Mouse (Mus musculus) thymus, postnatal 4 days (tissue): ENCODE data around the gene Cdc42bpg.
"Not testable (repeated sequence)": the region's sequence is repeated elsewhere in the genome, so short reads cannot be mapped to it uniquely, and the experiment has no call there.

Experiments used
- DNase-seq: peaks from one replicate; pipeline ENCODE4 v3.0.0; 2021

The Cdc42bpg gene

GRCm38 (mm10) chr19:6277661-6278438, 28.4 kb upstream of the Cdc42bpg start:
- no peak for DNase-seq

DNA sequence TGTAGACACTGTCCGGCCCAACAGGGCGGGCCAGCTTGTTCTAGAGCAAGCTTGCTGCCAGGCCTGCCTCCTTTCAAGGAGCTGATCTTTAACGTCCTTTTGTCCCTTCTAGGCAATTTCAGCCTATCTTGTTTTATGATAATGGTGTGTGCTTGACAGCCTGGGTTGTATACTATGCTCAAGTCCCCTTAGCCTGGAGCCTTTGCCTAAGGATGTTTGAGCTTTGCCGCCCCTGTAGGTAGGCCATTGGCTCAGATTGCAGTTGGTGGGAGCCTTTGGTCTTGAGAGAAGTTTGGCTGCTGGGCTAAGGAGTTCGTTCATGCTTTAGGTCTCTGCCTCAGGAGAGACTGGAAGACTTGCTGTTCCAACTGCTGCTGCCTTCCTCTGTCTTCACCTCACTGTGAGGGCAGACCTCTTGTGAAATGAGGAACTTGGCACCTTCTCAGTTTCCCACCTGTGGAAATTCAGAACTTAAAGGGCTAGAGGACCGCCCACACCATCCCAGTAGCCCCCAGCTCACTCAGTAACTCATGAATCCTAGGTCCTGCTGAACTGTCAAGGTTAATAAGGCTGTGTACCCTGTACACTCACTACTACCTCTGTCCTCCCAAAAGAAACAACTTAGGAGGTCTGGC, 27.7 kb upstream of the Cdc42bpg start:
- no peak for DNase-seq

GRCm38 (mm10) chr19:6279481-6280144, 26.6 kb upstream of the Cdc42bpg start:
- DNase-seq = no peak

DNA sequence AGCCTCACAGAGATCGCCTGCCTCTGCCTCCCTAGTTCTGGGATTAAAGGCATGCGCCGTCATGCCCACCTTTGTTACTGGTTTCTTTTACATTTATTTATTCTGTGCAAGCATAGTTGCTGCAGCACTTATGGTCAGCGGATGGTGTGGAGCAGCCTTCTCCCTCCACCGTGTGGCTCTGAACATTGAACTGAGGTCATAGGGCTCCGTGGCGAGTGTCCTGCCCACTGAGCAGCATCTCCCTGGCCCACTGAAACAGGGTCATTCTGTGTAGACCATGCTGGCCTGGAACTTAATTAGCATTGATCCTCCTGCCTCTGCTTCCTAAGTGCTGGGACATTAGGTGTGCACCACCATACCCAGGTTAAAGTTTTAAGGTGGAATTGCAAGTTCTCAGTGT, 25.7 kb upstream of the Cdc42bpg start:
- DNase-seq = no peak

DNA sequence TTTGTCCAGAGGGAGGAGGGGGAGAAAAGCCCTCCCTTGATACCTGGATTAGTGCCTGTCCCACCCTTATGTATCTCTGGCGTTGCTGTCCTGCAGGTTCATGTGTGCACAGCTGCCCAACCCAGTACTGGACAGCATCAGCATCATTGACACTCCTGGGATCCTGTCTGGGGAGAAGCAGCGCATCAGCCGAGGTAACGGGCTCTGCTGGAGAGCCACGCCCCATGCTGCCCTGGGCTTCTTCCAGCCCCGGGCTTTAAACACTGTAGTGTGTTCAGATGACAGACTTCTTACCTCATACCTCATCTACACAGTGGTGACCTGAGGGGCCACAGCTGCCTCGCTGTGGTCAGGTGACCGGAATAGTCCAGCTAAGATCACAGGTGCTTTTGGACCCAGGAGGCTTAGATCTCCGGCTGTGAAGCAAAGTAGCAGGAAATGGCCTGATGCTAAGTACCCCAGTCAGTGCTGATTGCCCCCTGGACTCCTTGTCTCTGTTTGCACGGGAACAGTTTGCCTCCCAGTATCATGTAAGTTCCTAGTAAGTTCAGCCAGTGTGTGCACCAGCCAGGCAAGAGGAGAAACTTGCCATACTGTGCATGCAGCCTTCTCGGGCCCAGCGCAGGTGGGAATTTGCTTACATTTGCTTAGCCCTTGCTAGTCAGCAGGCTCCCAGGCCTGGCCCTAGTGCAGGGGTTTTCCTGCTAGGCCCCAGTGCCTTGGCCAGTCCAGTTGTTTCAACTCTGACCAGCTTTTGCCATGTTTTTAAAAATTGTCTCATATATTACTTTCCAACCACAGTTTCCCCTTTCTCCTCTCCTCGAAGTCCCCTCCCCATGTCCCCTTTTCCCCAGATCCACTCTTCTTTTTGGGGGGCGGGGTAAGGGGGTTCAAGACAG, 24.9 kb upstream of the Cdc42bpg start:
- DNase-seq = no peak

DNA sequence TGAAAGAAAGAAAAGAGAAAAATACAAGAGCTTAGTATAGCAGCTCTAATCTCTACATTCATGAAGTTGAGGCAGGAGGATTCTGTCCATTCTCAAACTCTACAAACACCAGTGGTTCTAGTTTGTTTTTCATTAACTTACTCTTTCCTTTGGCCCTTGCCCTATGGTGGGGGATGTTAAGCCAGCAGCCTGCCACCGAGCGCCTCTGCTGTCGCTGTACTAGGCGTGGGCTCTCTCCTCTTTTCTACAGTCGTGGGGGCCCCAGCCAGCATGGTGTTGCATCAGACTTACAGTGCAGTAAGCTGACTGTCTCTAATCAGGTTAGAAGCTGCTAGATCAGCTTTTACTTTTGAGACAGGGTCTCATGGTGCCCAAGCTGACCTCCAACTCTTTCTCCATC, 23.3 kb upstream of the Cdc42bpg start:
- no peak for DNase-seq

DNA sequence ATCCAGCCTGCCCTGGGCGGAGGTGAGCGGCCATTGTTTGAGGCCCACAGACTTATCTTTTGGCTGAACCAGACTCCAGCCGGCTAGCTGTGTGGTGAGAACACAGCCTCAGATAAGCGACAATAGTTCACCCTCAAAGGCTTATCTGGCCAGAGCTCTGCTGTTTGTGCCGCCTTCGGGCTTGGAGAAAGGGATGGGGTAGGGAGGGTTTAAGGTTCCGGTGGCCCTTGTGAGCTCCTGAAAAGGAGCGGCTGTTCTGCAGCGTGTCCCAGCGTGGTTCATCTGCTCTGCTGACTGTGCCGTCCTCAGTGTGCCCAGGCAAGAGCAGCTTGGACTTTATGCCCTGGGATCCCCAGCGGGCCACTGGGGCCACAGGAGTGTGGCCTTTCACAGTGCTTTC, 21.8 kb upstream of the Cdc42bpg start:
- no peak for DNase-seq

GRCm38 (mm10) chr19:6285226-6285625, 21.0 kb upstream of the Cdc42bpg start:
- DNase-seq = no peak

- DNase-seq = no peak
Measured at GRCm38 (mm10) chr19:6285632-6286433, 20.4 kb upstream of the Cdc42bpg start.

DNA sequence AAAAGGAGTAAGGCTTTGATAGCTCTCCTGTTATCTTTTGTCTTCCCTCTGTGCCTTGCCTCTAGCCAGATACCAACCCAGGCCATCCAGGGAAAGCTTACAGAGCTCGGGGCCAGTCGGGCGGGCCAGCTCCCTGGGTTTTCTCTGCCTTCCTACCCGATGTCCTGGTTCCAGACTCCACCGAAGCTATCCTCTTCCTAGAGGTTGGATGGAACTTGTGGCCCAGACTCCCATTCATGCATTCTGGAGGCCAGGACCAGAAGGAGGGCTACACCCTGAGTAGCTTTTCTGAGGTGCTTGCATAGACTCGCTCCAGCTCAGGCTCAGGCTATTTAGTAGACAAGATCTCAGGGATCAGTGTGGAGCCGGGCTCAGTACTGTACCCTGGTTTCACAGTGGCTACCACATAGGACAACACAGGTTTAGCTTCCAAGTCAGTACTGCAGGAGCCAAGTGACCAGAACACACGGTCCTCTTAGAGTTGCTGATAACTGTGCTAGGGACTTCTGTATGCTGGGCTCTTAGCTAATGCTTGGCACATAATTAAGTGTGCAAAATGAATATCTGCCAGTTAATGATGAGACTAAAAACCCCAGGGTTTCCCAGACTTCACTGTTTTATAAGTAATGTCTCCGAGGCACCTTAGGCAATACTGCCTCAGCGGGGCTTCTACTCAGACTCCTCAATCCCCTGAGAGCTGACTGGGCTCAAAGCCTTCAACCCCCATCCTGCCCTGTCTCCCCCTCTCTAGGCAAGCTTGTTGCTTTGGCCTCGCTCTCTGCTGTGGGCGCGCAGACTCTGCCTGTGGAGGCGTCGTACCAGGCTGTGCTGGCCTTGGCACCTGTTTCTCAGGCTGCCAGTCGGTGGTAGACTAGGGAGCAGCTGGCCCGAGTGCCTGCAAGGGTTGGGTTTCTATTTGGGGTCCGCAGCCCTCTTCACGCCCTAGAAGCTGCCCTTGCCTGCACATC, 19.5 kb upstream of the Cdc42bpg start:
- peak; percentile 37 for DNase-seq

DNA sequence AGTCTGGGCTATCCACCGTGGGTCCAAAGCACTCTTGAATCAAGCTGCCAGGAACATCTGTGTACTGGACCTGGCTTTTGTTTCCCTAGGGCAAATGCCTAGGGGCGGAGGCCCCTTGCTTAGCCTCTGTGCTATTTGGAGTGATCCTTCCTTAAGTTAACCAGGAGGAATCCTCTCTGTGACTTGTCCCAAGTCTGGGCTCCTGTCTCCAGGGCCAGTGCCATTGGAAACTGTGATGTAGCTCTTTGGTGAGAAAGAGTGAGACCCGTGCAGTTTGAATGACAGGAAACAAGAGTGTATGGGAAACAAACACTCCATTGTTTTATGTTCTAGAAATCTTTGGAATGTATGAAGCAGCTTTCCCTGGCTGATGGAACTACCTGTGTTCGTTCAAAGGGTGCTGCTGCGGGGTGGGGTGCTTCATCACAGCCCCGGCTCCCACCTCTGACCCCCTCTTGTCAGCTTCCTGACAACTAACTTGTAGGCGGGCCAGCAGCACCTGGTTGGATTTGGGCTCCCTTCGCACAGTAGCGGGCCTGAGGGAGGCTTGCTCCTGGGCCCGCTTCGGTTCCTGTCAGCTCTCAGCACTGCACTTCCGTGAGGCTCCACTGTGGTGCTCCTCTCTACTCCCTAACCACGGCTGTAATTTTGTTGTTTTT, 17.9 kb upstream of the Cdc42bpg start:
- no peak for DNase-seq

DNA sequence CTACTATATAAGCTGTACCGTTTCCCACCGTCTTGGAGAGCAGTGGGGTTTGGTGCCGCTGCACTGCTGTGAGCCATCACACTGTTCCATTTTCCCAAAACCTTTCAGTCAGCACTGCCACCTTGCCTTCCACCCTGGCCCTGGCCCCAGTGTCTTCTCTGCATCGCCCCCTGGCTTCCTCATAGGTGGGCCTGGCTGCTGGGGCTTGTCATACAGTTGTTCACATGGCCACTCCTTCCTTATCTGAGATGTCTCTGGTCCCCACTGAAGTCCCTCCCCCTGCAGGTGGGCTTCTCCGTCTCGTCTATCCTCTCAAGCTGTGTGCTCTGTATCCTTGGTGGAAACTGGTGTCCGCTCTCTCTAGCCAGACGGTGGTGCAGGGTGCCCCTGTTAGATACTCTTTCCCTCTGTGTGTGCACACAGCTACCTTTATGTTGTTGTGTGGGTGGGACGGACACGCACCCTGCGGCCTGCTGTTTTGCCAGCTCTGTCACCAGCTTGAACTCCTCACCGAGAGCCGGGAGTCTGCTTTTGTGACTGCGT, 16.5 kb upstream of the Cdc42bpg start:
- peak; percentile 40 for DNase-seq

- not testable (repeated sequence) for DNase-seq
Measured at GRCm38 (mm10) chr19:6290720-6291116, 15.5 kb upstream of the Cdc42bpg start.

GRCm38 (mm10) chr19:6291117-6291781, 15.0 kb upstream of the Cdc42bpg start:
- no peak for DNase-seq

GRCm38 (mm10) chr19:6292262-6292661, 14.0 kb upstream of the Cdc42bpg start:
- no peak for DNase-seq

GRCm38 (mm10) chr19:6294301-6294700, 12.0 kb upstream of the Cdc42bpg start:
- DNase-seq = no peak

DNA sequence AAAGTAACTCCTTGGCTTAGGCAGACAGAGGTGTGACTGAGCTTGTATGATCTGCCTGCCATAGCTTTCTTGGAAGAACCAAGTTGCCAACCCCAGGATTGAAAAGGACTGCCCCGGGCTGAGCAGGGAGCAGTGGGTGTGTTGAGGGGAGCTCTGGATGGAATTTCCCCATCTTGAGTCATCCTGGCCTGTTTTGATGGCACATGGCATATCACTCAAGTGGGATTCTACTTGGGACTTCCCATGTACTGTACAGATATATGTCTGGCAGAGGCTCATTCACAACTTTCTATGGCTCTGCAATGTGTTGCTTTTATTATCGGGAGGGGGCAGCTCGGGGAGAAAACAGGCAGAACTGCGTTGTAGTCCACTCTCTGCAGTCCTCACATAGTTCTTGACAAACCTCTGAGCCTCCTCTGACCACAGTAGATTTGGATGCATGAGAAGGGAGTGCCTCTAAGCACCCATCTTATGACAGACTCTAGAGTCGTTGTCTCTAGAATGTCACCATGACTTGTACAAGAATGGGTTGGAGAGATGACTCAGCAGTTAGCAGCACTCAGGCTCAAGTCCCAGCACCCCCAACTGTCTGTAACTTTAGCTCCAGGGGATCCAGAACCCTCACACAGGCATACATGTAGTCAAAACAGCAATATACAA, 9.6 kb upstream of the Cdc42bpg start:
- DNase-seq = no peak

- no peak for DNase-seq
Measured at GRCm38 (mm10) chr19:6297641-6298040, 8.6 kb upstream of the Cdc42bpg start.

- DNase-seq = no peak
Measured at GRCm38 (mm10) chr19:6299003-6299402, 7.3 kb upstream of the Cdc42bpg start.
